Mouse (Mus musculus) ES-E14 (cell line): ENCODE measurements around the gene Kirrel3.

Source experiments
- CHD2 ChIP-seq: IDR thresholded peaks from 2 replicates; pipeline ENCODE4 v1.6.1; 2014; ENCODE audit warnings: mild to moderate bottlenecking, low read depth, low read length, inconsistent platforms
- MAFK ChIP-seq: IDR thresholded peaks from 2 replicates; pipeline ENCODE4 v1.6.1; 2014; ENCODE audit warnings: mild to moderate bottlenecking, low read depth, low read length, inconsistent platforms; ENCODE audit not compliant: insufficient read depth
- ZC3H11A ChIP-seq: IDR thresholded peaks from 2 replicates; pipeline ENCODE4 v1.6.1; 2012; ENCODE audit warnings: low read depth, mild to moderate bottlenecking, inconsistent platforms, low read length, borderline replicate concordance
- ZNF384 ChIP-seq: IDR thresholded peaks from 2 replicates; pipeline ENCODE4 v1.6.1; 2012; ENCODE audit warnings: low read depth, low read length, inconsistent platforms

- TF ChIP-seq ZC3H11A (no peak), ZNF384 (no peak), CHD2 (no peak), MAFK (no peak)
These were observed 150.0 kb downstream of the Kirrel3 start for GRCm38 (mm10) chr9:34635696-34636095.
